Mouse (Mus musculus) heart, adult 2 months (tissue): ENCODE results near the gene Zbtb4.

Source experiments
- CTCF ChIP-seq: fragments of 200-600 bp; IDR thresholded peaks from 2 replicates; pipeline ENCODE4 v1.8.1; 2022; ENCODE audit warnings: antibody characterized with exemption, mild to moderate bottlenecking, moderate library complexity
- EP300 ChIP-seq: fragments of 200-500 bp; IDR thresholded peaks from 2 replicates; pipeline ENCODE4 v1.6.1; 2011; ENCODE audit warnings: low read depth, low read length, control low read depth; ENCODE audit not compliant: insufficient read depth
- POLR2A ChIP-seq: fragments of 200-500 bp; IDR thresholded peaks from 2 replicates; pipeline ENCODE4 v1.6.1; 2011; ENCODE audit warnings: mild to moderate bottlenecking, low read depth, low read length, control low read depth; ENCODE audit not compliant: insufficient read depth

GRCm38 (mm10) chr11:69763551-69763950 lies 2.2 kb upstream of the Zbtb4 start:
- TF ChIP-seq CTCF = peak; percentile 46
- TF ChIP-seq EP300 = no peak
- no peak for TF ChIP-seq POLR2A
